Mouse (Mus musculus): ENCODE results near the gene Fzd7.
A peak's percentile ranks its signal among the peaks of the same experiment; 100 is the strongest.

Fzd7 gene

DNA sequence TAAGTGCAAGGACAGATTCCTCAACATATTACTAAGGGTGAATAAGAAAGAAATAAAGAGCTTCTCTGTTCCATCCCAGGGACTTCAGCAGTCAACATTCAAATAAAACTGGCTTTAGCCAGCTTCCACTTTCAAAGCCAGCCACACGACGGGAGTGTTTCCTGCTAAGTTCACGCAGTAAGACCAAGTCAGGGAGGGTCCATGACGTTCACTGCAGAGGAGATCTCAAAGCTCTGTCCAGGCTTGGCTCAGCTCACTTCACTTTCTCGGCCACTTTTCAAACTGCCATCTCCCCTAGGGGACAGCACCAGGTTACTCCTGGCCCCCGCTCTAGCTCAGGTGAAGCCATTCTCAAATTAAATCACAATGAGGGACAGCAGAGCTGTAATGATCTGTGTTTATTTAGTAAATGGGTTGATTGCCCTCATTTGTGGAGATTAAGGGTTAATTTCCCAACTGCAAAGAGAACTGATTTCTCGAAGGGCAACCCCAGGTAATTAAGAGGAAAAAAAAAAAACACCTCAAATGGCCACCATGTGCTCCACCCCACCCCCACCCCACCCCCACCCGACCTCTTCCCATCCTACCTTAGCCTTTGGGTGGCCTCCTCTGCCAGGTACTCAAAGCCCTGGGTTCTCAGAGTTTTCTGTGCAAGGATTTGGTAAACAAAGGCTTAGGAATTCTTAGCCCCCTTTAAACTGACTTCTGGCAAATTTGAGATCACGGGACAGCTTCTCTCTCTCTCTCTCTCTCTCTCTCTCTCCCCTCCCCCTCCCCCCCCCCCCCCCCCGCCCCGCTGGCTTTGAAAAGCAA lies 9.7 kb upstream of the Fzd7 start:
- DNase-seq (ENCODE audit: low read depth, low spot score), result no peak

DNA sequence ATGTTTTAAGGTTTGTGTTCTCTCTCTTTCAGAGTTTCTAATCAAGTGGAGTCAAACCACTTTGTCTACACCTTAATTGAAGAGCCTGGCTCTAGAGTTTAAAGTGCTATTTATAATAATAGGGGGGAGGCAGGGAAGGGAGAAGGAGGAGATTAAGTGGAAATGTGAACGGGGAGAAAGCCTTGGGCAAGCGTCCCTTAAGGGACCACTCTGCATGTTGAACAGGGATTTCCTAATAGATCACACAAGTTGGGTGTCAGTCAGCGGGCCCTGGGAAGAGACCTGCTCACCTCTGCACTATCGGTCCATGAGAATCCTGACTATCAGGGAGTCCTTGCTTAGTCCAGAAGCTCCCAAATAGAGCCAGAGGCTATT lies 9.1 kb upstream of the Fzd7 start:
- no peak for DNase-seq (ENCODE audit: low read depth, low spot score)

- DNase-seq (ENCODE audit: low read depth, low spot score), result peak; percentile 48
Measured at GRCm38 (mm10) chr1:59475618-59476017, 6.6 kb upstream of the Fzd7 start.

GRCm38 (mm10) chr1:59478911-59479310 lies 3.3 kb upstream of the Fzd7 start:
- DNase-seq (ENCODE audit: low read depth, low spot score), result no peak

GRCm38 (mm10) chr1:59480821-59481455 lies 1.3 kb upstream of the Fzd7 start:
- no peak for DNase-seq (ENCODE audit: low read depth, low spot score)

GRCm38 (mm10) chr1:59481456-59482291 lies 550 bp upstream of the Fzd7 start:
- DNase-seq (ENCODE audit: low read depth, low spot score), result peak; percentile 96

- no peak for DNase-seq (ENCODE audit: low read depth, low spot score)
Measured at GRCm38 (mm10) chr1:59482696-59483520, 684 bp downstream of the Fzd7 start.

GRCm38 (mm10) chr1:59483521-59484245 lies 1.5 kb downstream of the Fzd7 start:
- no peak for DNase-seq (ENCODE audit: low read depth, low spot score)

- no peak for DNase-seq (ENCODE audit: low read depth, low spot score)
Measured at GRCm38 (mm10) chr1:59484314-59484713, 2.1 kb downstream of the Fzd7 start.

DNA sequence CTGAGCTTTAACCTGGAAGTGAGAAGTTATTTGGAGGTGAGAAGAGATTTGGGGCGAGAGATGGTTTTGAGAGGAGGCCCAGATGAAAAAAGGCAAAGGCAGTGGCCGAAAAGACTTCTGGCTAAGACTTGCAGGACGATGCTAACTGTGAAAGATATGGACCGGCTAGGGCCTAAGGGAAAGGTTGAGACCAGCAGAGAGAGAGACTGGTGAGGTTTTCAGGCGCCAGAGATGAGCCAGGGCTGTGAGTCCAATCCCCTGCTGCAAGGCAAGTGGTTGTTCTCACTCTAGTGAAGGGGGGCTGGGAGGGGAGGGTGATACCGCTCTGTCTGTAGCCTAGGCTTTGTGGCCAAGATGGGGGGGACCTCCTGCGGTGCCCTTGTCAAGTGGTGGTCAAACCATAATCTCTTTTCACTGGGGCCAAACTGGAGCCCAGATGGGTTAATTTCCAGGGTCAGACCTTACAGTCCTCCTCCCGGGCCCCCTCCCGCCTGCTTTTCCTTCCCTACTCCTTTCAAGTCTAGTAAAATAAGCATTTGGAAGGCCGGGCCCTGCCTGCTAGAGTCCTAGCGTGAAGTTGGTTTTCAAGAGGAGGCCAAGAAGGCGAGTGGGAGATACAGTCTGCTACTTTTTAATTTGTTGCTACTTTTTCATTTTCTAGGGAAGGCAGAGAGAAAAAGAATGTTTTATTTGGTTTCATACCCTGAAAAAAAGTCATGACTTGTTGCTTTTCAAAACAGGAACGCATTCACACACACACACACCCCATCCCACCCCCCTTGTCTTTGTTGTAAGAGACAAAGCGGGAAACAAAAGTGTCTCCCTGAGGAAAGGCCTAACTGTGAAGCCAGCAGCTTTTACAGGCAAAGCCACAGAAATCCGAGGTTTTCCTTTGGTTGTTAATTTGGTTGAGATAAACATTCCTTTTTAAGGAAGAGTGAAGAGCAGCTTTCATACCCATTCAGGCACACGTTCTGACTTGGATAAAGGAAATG lies 2.9 kb downstream of the Fzd7 start:
- DNase-seq (ENCODE audit: low read depth, low spot score), result no peak

- DNase-seq (ENCODE audit: low read depth, low spot score), result no peak
Measured at GRCm38 (mm10) chr1:59485803-59486202, 3.6 kb downstream of the Fzd7 start.

DNA sequence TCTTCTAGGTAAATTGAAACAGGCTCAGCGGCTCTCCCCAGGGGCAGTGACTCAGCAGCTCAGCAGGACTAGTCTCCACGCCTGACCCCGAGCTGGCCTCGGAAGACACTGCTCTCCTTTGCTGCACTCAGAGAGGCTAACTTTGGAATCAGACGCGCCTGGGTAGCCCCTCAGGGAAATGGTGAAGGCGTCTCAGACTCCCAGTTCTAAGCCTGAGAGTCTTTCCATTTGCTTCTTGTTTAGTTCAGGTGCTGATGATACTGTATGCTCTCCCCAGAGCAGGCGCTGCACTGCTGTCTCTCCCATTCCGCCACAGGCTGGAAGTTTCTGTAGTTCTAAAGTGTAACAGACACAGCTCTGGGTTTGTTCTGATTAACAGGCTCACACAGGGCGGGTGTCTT lies 5.4 kb downstream of the Fzd7 start:
- no peak for DNase-seq (ENCODE audit: low read depth, low spot score)

GRCm38 (mm10) chr1:59488481-59488880 lies 6.3 kb downstream of the Fzd7 start:
- no peak for DNase-seq (ENCODE audit: low read depth, low spot score)

DNA sequence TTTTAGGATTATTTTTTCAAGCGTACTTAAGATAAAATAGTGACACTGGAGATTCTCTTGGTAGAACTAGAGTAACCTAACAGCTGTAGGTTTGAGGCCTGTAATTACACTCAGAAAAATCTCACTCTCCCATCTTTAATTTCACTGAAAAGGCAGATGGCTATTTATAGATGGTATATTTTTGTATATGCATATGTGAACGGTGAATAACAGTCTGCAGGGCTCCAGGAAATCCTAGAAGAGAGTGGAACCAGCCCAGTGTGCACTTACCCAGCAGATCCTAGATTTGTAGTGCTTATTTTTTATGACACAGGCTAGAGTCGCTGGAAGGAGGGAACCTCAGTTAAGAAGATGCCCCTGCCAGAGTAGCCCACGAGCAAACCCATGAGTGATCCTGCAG lies 6.8 kb downstream of the Fzd7 start:
- DNase-seq (ENCODE audit: low read depth, low spot score), result no peak

GRCm38 (mm10) chr1:59491517-59491916 lies 9.3 kb downstream of the Fzd7 start:
- DNase-seq (ENCODE audit: low read depth, low spot score), result no peak

DNA sequence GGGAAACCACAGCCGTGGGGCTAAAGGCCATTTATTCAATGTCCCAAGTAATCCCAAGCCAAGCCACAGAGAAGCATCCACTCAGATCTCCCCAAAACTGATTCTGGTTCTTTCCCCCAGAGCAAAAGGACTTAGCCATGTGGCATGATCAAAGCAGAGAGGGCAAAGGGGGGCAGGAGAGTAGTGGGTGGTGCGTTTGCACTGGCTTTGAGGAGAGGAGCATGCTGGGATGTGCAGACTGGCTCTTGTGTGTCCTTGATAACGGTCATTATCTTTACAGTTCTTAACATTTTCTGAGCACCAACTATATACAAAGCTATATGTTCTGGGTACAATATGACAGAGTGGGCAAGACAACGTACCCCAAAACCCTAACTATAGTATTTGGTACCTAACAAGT lies 10.2 kb downstream of the Fzd7 start:
- no peak for DNase-seq (ENCODE audit: low read depth, low spot score)

- no peak for DNase-seq (ENCODE audit: low read depth, low spot score)
Measured at GRCm38 (mm10) chr1:59495970-59496369, 13.7 kb downstream of the Fzd7 start.

DNA sequence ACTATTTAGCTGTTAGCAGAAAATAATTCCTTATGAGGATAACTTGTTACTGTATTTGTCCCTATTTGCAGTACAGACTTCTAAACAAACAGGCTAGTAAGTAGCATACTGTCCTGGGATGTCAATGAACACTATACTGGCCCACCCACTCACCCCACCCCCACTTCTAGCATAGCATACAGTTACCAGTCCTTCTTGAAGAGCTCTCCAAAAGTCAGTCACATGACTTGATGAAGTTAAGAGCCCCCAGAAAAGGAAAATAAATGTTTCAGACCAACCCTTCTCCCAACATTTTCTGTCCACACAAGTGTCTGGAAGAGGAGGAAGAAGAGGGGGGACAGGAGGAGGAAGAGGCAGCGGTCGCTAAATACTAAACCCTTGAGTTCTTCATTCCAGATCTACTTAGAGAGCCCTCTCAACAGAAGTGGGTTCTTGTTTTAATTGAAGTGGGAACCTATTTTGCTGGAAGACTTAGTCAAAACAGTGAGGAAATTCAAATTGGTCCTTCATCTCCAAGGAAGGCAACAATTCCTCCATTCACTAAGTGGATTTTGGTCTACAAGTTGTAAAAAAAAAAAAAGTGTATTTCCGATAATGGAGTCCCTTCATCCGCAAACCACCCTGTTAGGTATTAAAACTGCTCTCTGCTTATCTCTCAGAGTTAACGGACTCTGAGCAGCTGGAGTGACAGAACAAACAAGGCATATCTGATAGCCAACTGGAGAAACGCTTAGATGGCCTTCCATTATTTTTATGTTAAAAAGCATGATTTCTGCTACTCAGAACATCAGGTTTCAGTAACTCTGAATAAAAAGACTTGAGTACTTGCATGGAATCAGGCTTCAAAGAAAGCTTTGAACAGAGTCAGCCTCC lies 15.8 kb downstream of the Fzd7 start:
- DNase-seq (ENCODE audit: low read depth, low spot score), result no peak

DNA sequence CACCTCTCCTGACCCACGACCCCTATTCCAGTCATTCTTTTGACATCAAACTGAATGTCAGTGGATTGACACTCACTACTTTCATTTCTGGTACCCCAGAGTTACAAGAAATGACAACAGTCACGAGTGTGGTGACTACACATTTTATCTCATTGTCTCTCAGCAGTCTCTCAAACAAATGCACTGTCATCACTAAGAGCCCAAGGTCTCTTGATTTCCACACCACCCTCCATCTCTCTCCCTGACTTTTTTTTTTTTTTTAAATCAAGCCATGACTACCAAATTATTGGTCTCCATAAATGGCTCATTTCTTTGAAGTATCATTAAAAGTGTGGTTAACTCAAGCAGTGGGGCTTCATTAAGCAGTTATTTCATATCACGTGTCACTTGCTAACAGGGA lies 17.1 kb downstream of the Fzd7 start:
- no peak for DNase-seq (ENCODE audit: low read depth, low spot score)
